ENCODE assay signal across 18 mouse cellular contexts in genomic region chr19:55791886-55792285, GRCm38 (mm10). TPM values are rescaled to one million over a fixed set of nuclear protein-coding genes. Genes with fewer than 3 reads are reported as not detected.
DNase-seq lines count a peak whose midpoint lies in the region; ATAC-seq and TF ChIP-seq lines count a peak whose summit lies in the region.
"Had no signal": no experiment of that assay in that cellular context is flagged by ENCODE, and none has a peak within 500 bp of the region (broad histone marks: within the 10 kb centered on the region; RNA-seq: fewer than 3 reads in every experiment).

No protein-coding gene starts in this region.

- H3K27me3 ChIP-seq in heart, adult 2 months (ENCODE audit: control insufficient read depth, insufficient read depth, low read length): no peaks in the 10 kb centered on the region
- no peaks in the 10 kb centered on the region for H3K27me3 ChIP-seq in liver, adult 2 months (ENCODE audit: control insufficient read depth, insufficient read depth, low read length)
- H3K27me3 ChIP-seq in liver, embryonic 12.5 days (replicated peaks): no peaks in the 10 kb centered on the region; the same call in 1 of the 2 replicates
- H3K27me3 ChIP-seq in kidney, embryonic 14.5 days (ENCODE audit: control insufficient read depth, insufficient read depth, low read length): no peaks in the 10 kb centered on the region
- H3K27me3 ChIP-seq in forebrain, postnatal 0 days (ENCODE audit: insufficient read depth, low read length): no peaks in the 10 kb centered on the region
- H3K27me3 ChIP-seq: hindbrain, embryonic 13.5 days; lung, embryonic 15.5 days had no signal

- no peak for TF ChIP-seq POLR2A in heart, adult 2 months (IDR thresholded peaks at IDR 0.05; ENCODE audit: insufficient read depth, low read depth, low read length)
- no peak for TF ChIP-seq POLR2A in liver, adult 2 months (IDR thresholded peaks at IDR 0.05; ENCODE audit: extremely low read depth, insufficient read depth, low read length)

- no peak overlapping the region for H3K4me3 ChIP-seq in heart, adult 2 months
- no peak overlapping the region for H3K4me3 ChIP-seq in liver, adult 2 months (ENCODE audit: insufficient read depth, low read depth, low read length)
- no peak overlapping the region for H3K4me3 ChIP-seq in liver, embryonic 12.5 days
- H3K4me3 ChIP-seq in kidney, embryonic 14.5 days (ENCODE audit: low read length): no peak overlapping the region
- no peak overlapping the region for H3K4me3 ChIP-seq in forebrain, postnatal 0 days (ENCODE audit: low read depth, low read length)
- H3K4me3 ChIP-seq: hindbrain, embryonic 13.5 days; lung, embryonic 15.5 days; myocyte had no signal

- H3K36me3 ChIP-seq in heart, adult 2 months (ENCODE audit: control insufficient read depth, insufficient read depth, low read length): no peaks in the 10 kb centered on the region
- H3K36me3 ChIP-seq in liver, adult 2 months (ENCODE audit: control insufficient read depth, insufficient read depth, low read length): no peaks in the 10 kb centered on the region
- no peaks in the 10 kb centered on the region for H3K36me3 ChIP-seq in liver, embryonic 12.5 days
- no peaks in the 10 kb centered on the region for H3K36me3 ChIP-seq in kidney, embryonic 14.5 days (ENCODE audit: control insufficient read depth, insufficient read depth, low read length)
- no peaks in the 10 kb centered on the region for H3K36me3 ChIP-seq in forebrain, postnatal 0 days (ENCODE audit: insufficient read depth)
- H3K36me3 ChIP-seq: hindbrain, embryonic 13.5 days; lung, embryonic 15.5 days had no signal

- H3K9ac ChIP-seq in heart, adult 2 months (ENCODE audit: low read depth, low read length): no peak overlapping the region
- no peak overlapping the region for H3K9ac ChIP-seq in liver, adult 2 months (ENCODE audit: low read depth, low read length)
- H3K9ac ChIP-seq in liver, embryonic 12.5 days: no peak overlapping the region
- H3K9ac ChIP-seq in kidney, embryonic 14.5 days (ENCODE audit: low read depth, low read length): no peak overlapping the region
- no peak overlapping the region for H3K9ac ChIP-seq in forebrain, postnatal 0 days
- H3K9ac ChIP-seq: hindbrain, embryonic 13.5 days; lung, embryonic 15.5 days had no signal

- no peak overlapping the region for H3K4me2 ChIP-seq in liver, embryonic 12.5 days
- no peak overlapping the region for H3K4me2 ChIP-seq in kidney, embryonic 14.5 days (replicated peaks; ENCODE audit: low read depth, low read length)
- no peak overlapping the region for H3K4me2 ChIP-seq in forebrain, postnatal 0 days (ENCODE audit: low read depth)
- H3K4me2 ChIP-seq: hindbrain, embryonic 13.5 days; lung, embryonic 15.5 days had no signal

- H3K4me1 ChIP-seq in heart, adult 2 months (ENCODE audit: control insufficient read depth, insufficient read depth, low read length): peaks cover 32% of the 10 kb centered on the region
- H3K4me1 ChIP-seq in liver, adult 2 months (ENCODE audit: control insufficient read depth, insufficient read depth, low read length): peaks cover 51% of the 10 kb centered on the region
- H3K4me1 ChIP-seq in liver, embryonic 12.5 days: peaks cover 51% of the 10 kb centered on the region
- H3K4me1 ChIP-seq in kidney, embryonic 14.5 days (ENCODE audit: control insufficient read depth, insufficient read depth, low read length): peaks cover 23% of the 10 kb centered on the region; the same call in 1 of the 2 replicates
- H3K4me1 ChIP-seq in forebrain, postnatal 0 days (ENCODE audit: insufficient read depth): no peaks in the 10 kb centered on the region
- H3K4me1 ChIP-seq: megakaryocyte, embryonic 14.5 days had no signal

- peak overlapping the region; percentile 36 for H3K27ac ChIP-seq in heart, adult 2 months
- H3K27ac ChIP-seq in liver, adult 2 months (replicated peaks; ENCODE audit: insufficient read depth, low read depth, low read length): peak overlapping the region; percentile 22; the same call in 1 of the 2 replicates
- no peak overlapping the region for H3K27ac ChIP-seq in liver, embryonic 12.5 days
- H3K27ac ChIP-seq in kidney, embryonic 14.5 days (ENCODE audit: low read depth, low read length): no peak overlapping the region
- no peak overlapping the region for H3K27ac ChIP-seq in forebrain, postnatal 0 days (ENCODE audit: low read depth, low read length)
- H3K27ac ChIP-seq: hindbrain, embryonic 13.5 days; lung, embryonic 15.5 days had no signal

- DNase-seq in heart, adult 2 months: no peak
- no peak for DNase-seq in heart, adult 18-20 months
- no peak for DNase-seq in liver, adult 2 months (ENCODE audit: extremely low read depth, low read depth, low spot score)
- peak; percentile 18 for DNase-seq in ES-CJ7 (ENCODE audit: low read depth, low spot score)
- no peak for DNase-seq in forebrain, postnatal 0 days
- DNase-seq: cerebellum, adult 11-12 months; embryo, embryonic 11 days; gastrocnemius, postnatal 25 days; kidney, adult 8-10 months; liver had no signal

- no peak for TF ChIP-seq EP300 in heart, adult 2 months (IDR thresholded peaks at IDR 0.05; ENCODE audit: insufficient read depth, low read depth, low read length)

- intact Hi-C loops in heart, adult 2 months (cut with DNase I): loop anchor here (2.0 to 5.0 kb wide), 2 partner anchors 45 kb away; no protein-coding TSS in a partner anchor

- no peaks in the 10 kb centered on the region for H3K9me3 ChIP-seq in liver, embryonic 12.5 days (replicated peaks)
- H3K9me3 ChIP-seq in kidney, embryonic 14.5 days (ENCODE audit: control insufficient read depth, low read length): no peaks in the 10 kb centered on the region
- no peaks in the 10 kb centered on the region for H3K9me3 ChIP-seq in forebrain, postnatal 0 days (ENCODE audit: low read length)
- H3K9me3 ChIP-seq: hindbrain, embryonic 13.5 days; lung, embryonic 15.5 days; megakaryocyte, embryonic 14.5 days had no signal

- ATAC-seq in liver, embryonic 12.5 days: no peak
- 0 out of 2 replicates have a peak, but pooled peaks have one; percentile 33 for ATAC-seq in monocyte, adult 5-6 weeks (replicated peaks; ENCODE audit: insufficient number of reproducible peaks, low FRiP score, low TSS enrichment, poor library complexity, severe bottlenecking)
- no peak for ATAC-seq in kidney, embryonic 14.5 days (ENCODE audit: low FRiP score, low TSS enrichment)
- ATAC-seq in forebrain, postnatal 0 days: no peak
- ATAC-seq: forebrain, embryonic 16.5 days had no signal

- WGBS in heart, adult 2 months: 84% methylated on average over 6 of the region's 6 CpGs
- WGBS in liver, adult 2 months: 67% methylated on average over 6 of the region's 6 CpGs
- WGBS in liver, embryonic 12.5 days (ENCODE audit: insufficient replicate concordance): 74% methylated on average over 6 of the region's 6 CpGs
- 84% methylated on average over 6 of the region's 6 CpGs for WGBS in kidney, embryonic 14.5 days
- whole genome bisulfite sequencing in forebrain, postnatal 0 days: 93% methylated on average over 6 of the region's 6 CpGs

- TF ChIP-seq CTCF in heart, adult 2 months (IDR thresholded peaks at IDR 0.05): no peak
- no peak for TF ChIP-seq CTCF in liver, adult 2 months (IDR thresholded peaks at IDR 0.05; ENCODE audit: low read depth, low read length)
- no peak for TF ChIP-seq CTCF in forebrain, postnatal 0 days (IDR thresholded peaks at IDR 0.05; ENCODE audit: low read depth)

- H3K79me2 ChIP-seq in heart, adult 2 months (replicated peaks; ENCODE audit: control insufficient read depth, insufficient read depth, low read length): 0 out of 2 replicates have a peak, but pooled peaks cover 1% of the 10 kb centered on the region
- peaks cover 47% of the 10 kb centered on the region for H3K79me2 ChIP-seq in liver, adult 2 months (ENCODE audit: control insufficient read depth, insufficient read depth, low read length)

RNA-seq across cellular contexts. Expression of gene Tcf7l2, which starts 50.3 kb away (rescaled TPM):
- total RNA-seq in heart, adult 2 months (2021): 10 to 100 TPM; 13.9 to 14.4 TPM
- 11.1 TPM in 2 replicates for polyA plus RNA-seq in heart, adult 2 months (2012; rRNA removed)
- total RNA-seq in heart, adult 18-20 months (2021): 10 to 100 TPM; 11.9 to 13.2 TPM
- 3.2 and 4.6 TPM in 2 replicates for total RNA-seq in liver, adult 2 months (2014; rRNA removed)
- polyA plus RNA-seq in liver, adult 2 months (2012; rRNA removed): 13.3 and 14.6 TPM in 2 replicates
- polyA plus RNA-seq in liver, embryonic 12.5 days (2016; fragmentation: Nextera tagmentation; extraction: Ambion mirVana): 22.9 and 23.0 TPM in 2 replicates
- total RNA-seq in monocyte, adult 5-6 weeks (2017): 11.3 to 16.3 TPM (median 15.3 TPM) in 3 replicates
- polyA plus RNA-seq in kidney, embryonic 14.5 days (2014; fragmentation: Nextera tagmentation; extraction: Ambion mirVana): 65.8 and 80.8 TPM in 2 replicates
- total RNA-seq in forebrain, postnatal 0 days (2014; rRNA removed): 10.8 and 17.7 TPM in 2 replicates
- polyA plus RNA-seq in forebrain, postnatal 0 days (2015; fragmentation: Nextera tagmentation; extraction: Ambion mirVana): 113 and 282 TPM in 2 replicates

Comparison
In these comparisons a context has a peak if more than half of its experiments do, and no peak if none do; other contexts are left out.
1. H3K27ac ChIP-seq: peak in heart, adult 2 months (single experiment) and liver, adult 2 months (single experiment); none in liver, embryonic 12.5 days (single experiment), kidney, embryonic 14.5 days (single experiment) and forebrain, postnatal 0 days (single experiment).